Mouse (Mus musculus) embryonic fibroblast, embryonic 13.5 days (primary cell): Measurements from ENCODE around the gene Fam89b.

ENCODE experiments used
- CTCF ChIP-seq: IDR thresholded peaks from 2 replicates; pipeline ENCODE4 v1.5.1; 2011; ENCODE audit warnings: mild to moderate bottlenecking, control low read depth, low read length, moderate library complexity, borderline replicate concordance; ENCODE audit not compliant: insufficient read depth
- POLR2A ChIP-seq: IDR thresholded peaks from 2 replicates; pipeline ENCODE4 v1.6.1; 2011; ENCODE audit warnings: low read depth, mild to moderate bottlenecking, control low read depth, low read length, moderate library complexity

DNA sequence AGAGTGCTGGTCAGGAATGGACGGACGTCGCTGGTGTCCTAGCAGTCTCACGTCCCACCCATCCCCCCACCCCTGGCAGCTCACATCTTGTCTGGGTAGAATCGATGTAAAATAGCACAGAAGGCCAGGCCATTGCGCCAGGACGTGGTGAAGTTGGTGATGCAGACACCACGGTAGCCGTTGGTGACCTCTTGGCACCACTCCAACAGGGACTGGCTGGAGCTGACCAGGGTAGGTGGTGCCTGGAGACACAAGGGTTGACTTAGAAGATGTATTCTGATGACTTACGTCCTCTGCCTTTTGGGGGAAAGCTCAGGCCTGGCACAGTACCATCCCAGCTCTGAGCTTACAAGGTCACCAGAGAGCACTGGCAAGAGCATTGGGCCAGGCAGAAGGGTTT, 12.5 kb downstream of the Fam89b start:
- TF ChIP-seq CTCF (no peak), POLR2A (no peak)
